Mouse (Mus musculus): ENCODE data around the gene Ncam2.

DNA sequence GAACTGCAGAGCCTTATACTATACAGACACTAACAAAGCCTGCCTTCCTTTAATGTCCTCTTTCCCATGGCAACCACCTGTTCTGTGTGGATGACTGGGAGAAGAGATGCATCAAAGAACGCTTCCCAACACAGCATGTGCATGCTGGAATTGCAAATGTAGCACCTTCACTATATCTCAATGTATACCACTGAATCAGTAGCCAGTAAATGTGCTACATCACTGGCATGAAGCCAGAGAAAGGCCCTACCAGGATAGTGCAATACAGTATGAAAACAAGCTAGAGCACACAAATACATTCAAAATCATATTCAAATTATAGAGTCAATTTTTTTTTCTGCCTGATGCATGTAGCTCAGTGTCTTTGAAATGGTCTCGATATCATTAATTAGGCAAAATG lies 29.7 kb upstream of the Ncam2 start:
- TF ChIP-seq EP300 (IDR thresholded peaks at IDR 0.05) (no peak), CTCF (IDR thresholded peaks at IDR 0.05) (no peak)
